Mouse (Mus musculus) lung, postnatal 10 days (tissue): ENCODE data around the gene Ss18l1.

Experiments used
- DNase-seq: peaks from one replicate; pipeline ENCODE4 v3.0.0; 2021

Gene Ss18l1

GRCm38 (mm10) chr2:180090285-180090684 lies 48.0 kb downstream of the Ss18l1 start:
- no peak for DNase-seq

GRCm38 (mm10) chr2:180095711-180096110 lies 53.4 kb downstream of the Ss18l1 start:
- DNase-seq = no peak

GRCm38 (mm10) chr2:180097585-180097984 lies 55.3 kb downstream of the Ss18l1 start:
- DNase-seq = no peak

- no peak for DNase-seq
Observed at GRCm38 (mm10) chr2:180098167-180098566, 55.9 kb downstream of the Ss18l1 start.

- no peak for DNase-seq
Observed at GRCm38 (mm10) chr2:180099529-180099928, 57.2 kb downstream of the Ss18l1 start.

- DNase-seq = no peak
Observed at GRCm38 (mm10) chr2:180103151-180103977, 61.1 kb downstream of the Ss18l1 start.

- peak; percentile 79 for DNase-seq
Observed at GRCm38 (mm10) chr2:180103978-180104658, 61.8 kb downstream of the Ss18l1 start, which contains the start of gene Hrh3. Gene Hrh3, minus strand, starts transcription at chr2:180104488.

- no peak for DNase-seq
Observed at GRCm38 (mm10) chr2:180104659-180105377, 62.5 kb downstream of the Ss18l1 start.

GRCm38 (mm10) chr2:180105441-180106190 lies 63.3 kb downstream of the Ss18l1 start:
- DNase-seq = no peak

GRCm38 (mm10) chr2:180107081-180107480 lies 64.8 kb downstream of the Ss18l1 start:
- no peak for DNase-seq

- no peak for DNase-seq
Observed at GRCm38 (mm10) chr2:180108285-180108684, 66.0 kb downstream of the Ss18l1 start.

GRCm38 (mm10) chr2:180113909-180114890 lies 71.9 kb downstream of the Ss18l1 start:
- DNase-seq = peak; percentile 87

- peak; percentile 87 for DNase-seq
Observed at GRCm38 (mm10) chr2:180115279-180115678, 73.0 kb downstream of the Ss18l1 start.

- peak; percentile 32 for DNase-seq
Observed at GRCm38 (mm10) chr2:180116081-180116493, 73.8 kb downstream of the Ss18l1 start.

GRCm38 (mm10) chr2:180116741-180117484 lies 74.6 kb downstream of the Ss18l1 start:
- DNase-seq = peak; percentile 66

GRCm38 (mm10) chr2:180117485-180118194 lies 75.3 kb downstream of the Ss18l1 start:
- DNase-seq = peak; percentile 62

- DNase-seq = peak; percentile 100
Observed at GRCm38 (mm10) chr2:180118661-180119438, 76.5 kb downstream of the Ss18l1 start, which contains the start of gene Osbpl2. Gene Osbpl2, plus strand, starts transcription at chr2:180119306.
